Mouse (Mus musculus) retina, embryonic 14.5 days (tissue): ENCODE measurements around the gene Nlgn3.

Source experiments
- DNase-seq: peaks from one replicate; pipeline ENCODE4 v3.0.0-alpha.2; 2015; ENCODE audit warnings: low spot score

The Nlgn3 gene

GRCm38 (mm10) chrX:101299055-101299454, at the start of gene Nlgn3:
Nlgn3 (plus strand) TSS chrX:101299168.
- peak; percentile 42 for DNase-seq

GRCm38 (mm10) chrX:101253952-101254729, 44.8 kb upstream of the Nlgn3 start, which contains the start of gene Foxo4:
Foxo4 (plus strand) TSS chrX:101254528.
- peak; percentile 86 for DNase-seq

- peak; percentile 7 for DNase-seq
Observed at GRCm38 (mm10) chrX:101254740-101255139, 44.2 kb upstream of the Nlgn3 start.

- no peak for DNase-seq
Observed at GRCm38 (mm10) chrX:101256603-101257002, 42.4 kb upstream of the Nlgn3 start.

GRCm38 (mm10) chrX:101260441-101261325, 38.3 kb upstream of the Nlgn3 start:
- DNase-seq: peak; percentile 56

- no peak for DNase-seq
Observed at GRCm38 (mm10) chrX:101263892-101264291, 35.1 kb upstream of the Nlgn3 start, which contains the start of gene Gm614. Gm614 (minus strand) TSS chrX:101263992.

GRCm38 (mm10) chrX:101266631-101267030, 32.3 kb upstream of the Nlgn3 start:
- no peak for DNase-seq

GRCm38 (mm10) chrX:101268025-101268754, 30.8 kb upstream of the Nlgn3 start, which contains the start of gene Il2rg:
Il2rg (minus strand) TSS chrX:101268255.
- no peak for DNase-seq

GRCm38 (mm10) chrX:101268755-101269124, 30.2 kb upstream of the Nlgn3 start, which contains the start of gene Gm20489:
Gm20489 (minus strand) TSS chrX:101269023.
- DNase-seq: no peak

- no peak for DNase-seq
Observed at GRCm38 (mm10) chrX:101273410-101273809, 25.6 kb upstream of the Nlgn3 start.

GRCm38 (mm10) chrX:101273875-101274738, 24.9 kb upstream of the Nlgn3 start, which contains the start of gene Med12:
Med12 (plus strand) TSS chrX:101274030.
- DNase-seq: peak; percentile 87

GRCm38 (mm10) chrX:101282813-101283212, 16.2 kb upstream of the Nlgn3 start:
- DNase-seq: no peak

- DNase-seq: peak; percentile 69
Observed at GRCm38 (mm10) chrX:101285534-101285933, 13.4 kb upstream of the Nlgn3 start.

- DNase-seq: no peak
Observed at GRCm38 (mm10) chrX:101285953-101286670, 12.9 kb upstream of the Nlgn3 start.

GRCm38 (mm10) chrX:101287543-101287942, 11.4 kb upstream of the Nlgn3 start:
- no peak for DNase-seq

- DNase-seq: no peak
Observed at GRCm38 (mm10) chrX:101288432-101288831, 10.5 kb upstream of the Nlgn3 start.

GRCm38 (mm10) chrX:101289037-101289436, 9.9 kb upstream of the Nlgn3 start:
- no peak for DNase-seq

GRCm38 (mm10) chrX:101290111-101290510, 8.9 kb upstream of the Nlgn3 start:
- DNase-seq: no peak

GRCm38 (mm10) chrX:101299473-101300426, 782 bp downstream of the Nlgn3 start:
- peak; percentile 7 for DNase-seq
